Mouse (Mus musculus) inflammation-experienced regulatory T-cells, adult 6 months (primary cell): ENCODE results near the gene 4930432M17Rik. TPM values are rescaled to one million over a fixed set of nuclear protein-coding genes. Genes with fewer than 3 reads are reported as not detected.

Source experiments
- ATAC-seq: one replicate; pipeline ENCODE4 v1.8.0; 2017
- polyA plus RNA-seq, 3 experiments: library from polyadenylated mRNA; unstranded; fragments of 100-300 nt; shearing (Covaris generic); gene quantifications; one replicate each; pipeline ENCODE4 v1.2.1; 2017

4930432M17Rik gene
- polyA plus RNA-seq, 3 experiments from 2014 or later, result not detected

DNA sequence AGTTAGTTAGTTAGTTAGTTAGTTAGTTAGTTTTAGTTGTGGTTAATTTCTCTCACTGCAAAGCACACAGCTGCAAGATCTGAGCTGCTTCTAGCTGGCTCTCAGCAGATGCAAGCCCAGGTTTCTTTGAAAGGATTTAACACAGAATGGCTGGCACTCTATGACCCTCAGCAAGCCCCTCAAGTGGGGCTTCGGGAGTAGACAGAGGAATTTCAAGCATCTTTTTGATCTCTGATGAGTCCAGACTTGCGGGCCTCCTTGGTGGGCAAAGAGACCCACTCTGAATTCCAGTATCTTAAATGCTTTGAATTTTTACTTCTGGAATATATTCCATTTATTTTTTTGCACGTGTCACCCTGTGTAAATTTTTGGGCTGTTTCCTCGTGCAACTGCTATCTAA lies 8.4 kb downstream of the 4930432M17Rik start:
- ATAC-seq, result no peak

GRCm38 (mm10) chr3:121679443-121679842 lies 8.9 kb downstream of the 4930432M17Rik start:
- no peak for ATAC-seq

DNA sequence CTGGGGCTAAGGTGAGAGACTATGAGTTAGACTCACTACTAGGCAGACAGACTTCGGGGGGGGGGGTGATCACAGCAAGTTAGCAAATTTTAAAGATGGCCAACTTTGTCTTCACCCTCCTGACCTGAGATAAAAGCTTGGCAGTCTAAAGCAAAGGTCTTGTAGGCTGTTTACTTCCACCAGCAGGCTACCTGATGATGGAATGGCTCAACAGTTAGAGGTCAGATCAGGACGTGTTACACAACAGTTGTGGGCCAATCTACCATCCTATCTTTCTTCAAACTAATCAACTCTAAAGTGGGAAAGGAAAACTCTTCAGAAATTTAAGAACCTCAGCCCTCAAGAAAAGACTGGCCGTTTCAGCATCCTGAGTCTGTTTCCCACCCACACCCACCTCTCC lies 9.6 kb downstream of the 4930432M17Rik start:
- no peak for ATAC-seq

DNA sequence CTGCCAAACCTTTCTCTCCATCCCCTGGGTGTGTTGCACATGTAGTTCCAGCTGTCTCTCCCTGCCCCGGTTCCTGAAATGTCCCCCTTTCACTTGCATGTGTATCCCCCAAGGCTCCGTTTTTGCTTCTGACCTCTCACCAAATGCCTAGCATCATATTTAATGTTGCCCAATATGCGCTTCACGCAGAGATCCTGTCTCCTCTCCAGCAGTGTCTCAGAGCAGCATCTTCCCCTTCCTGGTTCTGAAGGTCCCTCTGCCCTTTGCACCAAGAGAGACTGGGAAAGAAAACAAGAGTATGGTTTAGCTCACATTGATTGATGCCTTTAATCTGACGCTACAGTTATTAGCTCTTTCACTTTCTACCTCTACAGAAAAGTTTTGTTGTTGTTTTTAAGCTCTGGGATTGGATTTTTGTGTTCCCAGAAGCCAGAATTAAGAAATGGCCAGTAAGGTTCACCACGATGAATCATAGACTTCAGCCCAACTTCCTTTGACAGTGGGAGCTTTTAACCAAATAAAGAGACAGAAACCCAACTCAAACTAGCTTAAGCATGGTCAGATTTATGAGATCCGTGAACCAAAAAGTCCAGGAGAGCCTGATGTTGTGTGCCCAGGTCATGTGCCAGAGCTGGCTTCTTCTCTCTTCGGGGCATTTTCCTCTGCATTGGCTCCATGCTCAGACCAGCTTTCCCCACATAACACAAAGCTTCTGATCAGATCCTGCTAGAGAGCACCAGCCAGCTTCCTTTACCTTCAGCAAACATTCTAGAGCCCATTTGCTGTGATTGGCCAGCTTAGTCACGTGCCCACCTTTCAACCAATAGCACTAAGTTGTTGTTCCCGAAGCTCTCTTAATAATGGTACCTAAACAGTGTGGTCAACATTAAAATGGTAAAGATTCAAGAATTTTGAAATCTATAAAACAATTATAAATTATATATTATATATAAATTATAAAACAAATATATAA lies 12.2 kb downstream of the 4930432M17Rik start:
- ATAC-seq, result no peak

- no peak for ATAC-seq
Observed at GRCm38 (mm10) chr3:121684552-121684951, 14.0 kb downstream of the 4930432M17Rik start.

DNA sequence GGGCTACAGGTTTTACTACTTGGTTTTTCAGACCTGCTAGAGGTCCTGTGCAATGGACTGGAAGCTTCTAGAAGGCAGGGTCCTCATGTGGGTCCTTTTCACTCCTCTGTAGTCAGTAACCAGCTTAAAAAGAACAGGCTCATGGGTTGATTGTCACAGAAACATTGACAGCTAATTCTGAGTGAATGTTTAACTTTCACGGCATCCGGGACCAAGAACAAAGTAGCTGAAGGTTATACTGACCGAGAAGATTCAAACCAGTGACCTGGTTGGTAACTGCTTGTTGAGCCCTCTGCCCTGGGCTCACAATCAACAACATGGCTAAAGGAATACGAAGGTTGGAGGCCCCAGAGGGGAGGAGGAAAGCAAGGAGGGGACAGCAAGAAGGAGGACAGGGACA lies 14.4 kb downstream of the 4930432M17Rik start:
- ATAC-seq, result no peak

DNA sequence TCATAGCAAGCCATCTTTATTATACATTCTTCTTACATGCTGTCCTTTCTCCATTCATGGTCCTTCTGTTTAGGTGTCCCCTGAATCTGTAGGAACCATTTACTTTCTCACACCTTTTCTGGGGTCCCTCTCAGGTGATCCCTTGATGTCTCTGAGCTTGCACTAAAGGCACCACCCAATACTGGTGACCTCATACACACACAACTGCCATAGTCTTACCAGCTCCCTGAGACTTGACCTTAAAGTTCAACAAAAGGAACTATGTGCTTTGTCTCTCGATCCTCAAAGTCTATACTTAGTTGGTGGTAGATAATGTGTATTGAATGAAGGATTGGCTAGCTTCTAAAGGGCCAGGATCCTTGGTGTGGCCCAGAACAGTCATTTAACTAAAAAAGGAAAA lies 15.4 kb downstream of the 4930432M17Rik start:
- ATAC-seq, result no peak

DNA sequence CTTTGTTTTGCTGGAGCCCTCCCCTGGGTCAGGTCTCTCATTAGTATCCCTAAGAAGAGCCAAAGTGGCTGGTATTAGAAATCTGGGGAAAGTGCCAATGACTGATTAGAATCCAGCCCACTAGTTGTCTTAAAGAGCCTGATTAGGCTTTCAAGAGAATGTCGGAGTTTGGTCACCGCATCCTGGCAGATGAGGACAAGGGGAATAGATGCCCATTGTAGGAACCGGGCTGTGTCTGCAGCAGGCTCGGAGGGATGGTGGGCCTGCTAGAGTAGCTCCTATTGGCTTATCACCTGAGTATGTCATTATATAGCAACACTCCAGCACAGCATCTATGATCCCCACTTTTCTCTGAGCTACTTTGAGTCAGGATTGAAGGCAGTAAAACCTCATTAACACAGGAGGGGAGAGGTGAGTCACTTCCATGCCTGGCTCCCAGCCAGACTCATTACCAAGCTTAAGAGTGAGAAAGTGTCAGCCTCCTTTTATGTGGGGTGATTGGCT lies 15.9 kb downstream of the 4930432M17Rik start:
- no peak for ATAC-seq

DNA sequence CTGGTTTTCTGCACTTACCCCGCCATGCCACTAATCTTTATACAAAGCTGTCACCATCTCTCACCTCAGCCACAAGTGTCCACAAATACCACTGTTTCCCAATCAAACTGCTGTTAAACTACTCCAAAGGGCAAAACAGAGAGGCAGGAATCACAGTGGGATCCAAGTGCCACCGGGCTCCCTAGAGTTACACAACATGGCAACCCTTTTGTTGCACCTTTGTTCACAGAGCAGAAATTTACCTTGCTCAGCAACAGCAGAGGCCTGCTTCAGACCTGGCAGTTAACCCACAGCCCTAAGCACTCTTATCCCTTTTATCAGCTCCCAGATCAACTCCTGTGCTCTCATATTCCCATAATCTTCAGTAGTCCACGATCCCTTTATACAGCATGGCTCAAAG lies 17.2 kb downstream of the 4930432M17Rik start:
- no peak for ATAC-seq

- no peak for ATAC-seq
Observed at GRCm38 (mm10) chr3:121689029-121689428, 18.5 kb downstream of the 4930432M17Rik start.

DNA sequence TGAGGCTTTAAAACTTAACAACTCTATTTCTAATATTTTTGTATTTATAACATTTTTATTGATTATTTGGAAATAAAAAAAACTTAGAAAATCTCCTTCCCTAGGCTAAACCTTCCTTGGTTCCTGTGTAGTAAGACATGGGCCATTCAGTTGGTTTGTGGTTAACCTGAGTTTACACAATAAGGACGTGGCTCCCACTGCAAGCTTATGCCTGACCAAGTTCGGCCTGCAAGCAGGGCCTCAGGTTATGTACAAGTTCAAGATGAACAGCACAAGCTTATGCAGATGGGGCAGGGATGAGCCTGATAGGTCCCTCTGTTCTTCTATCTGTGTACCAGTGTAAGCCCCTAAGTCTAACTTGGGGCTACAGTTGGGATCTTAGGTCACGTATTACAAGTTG lies 19.1 kb downstream of the 4930432M17Rik start:
- ATAC-seq, result no peak

DNA sequence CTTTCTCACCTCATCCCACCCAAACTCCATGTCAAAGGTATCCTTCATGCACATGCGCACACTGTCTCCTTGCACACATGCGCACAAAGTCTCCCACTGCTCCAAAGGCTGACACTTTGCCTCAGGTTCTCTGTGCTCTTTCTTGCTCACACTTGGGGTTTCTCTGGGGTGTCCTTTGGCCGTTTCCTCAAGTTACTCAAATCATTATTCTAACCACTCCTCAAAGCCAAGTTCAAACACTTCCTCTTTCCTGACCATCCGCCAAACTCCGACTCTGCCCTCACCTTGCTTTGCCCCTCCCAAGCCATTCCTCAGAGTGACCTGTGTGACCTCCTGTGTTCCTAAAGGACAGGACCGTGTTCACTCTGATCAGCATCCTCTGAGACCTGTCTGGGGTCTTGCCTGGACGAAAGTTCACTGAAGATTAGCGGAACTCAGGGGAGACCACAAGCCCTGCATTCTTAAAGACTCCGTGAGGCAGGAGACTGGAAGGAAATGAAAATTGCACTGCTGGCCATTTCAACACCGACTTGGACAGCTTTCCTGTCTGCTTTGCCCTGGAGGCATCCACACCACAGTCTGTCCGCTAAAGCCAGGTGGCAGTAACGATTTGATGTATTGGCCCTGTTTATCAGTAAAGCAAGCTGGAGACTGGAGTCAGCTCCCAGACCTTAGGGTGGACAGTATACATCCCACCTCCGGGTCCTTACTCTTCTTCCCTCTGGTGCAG lies 22.6 kb downstream of the 4930432M17Rik start:
- ATAC-seq, result no peak

DNA sequence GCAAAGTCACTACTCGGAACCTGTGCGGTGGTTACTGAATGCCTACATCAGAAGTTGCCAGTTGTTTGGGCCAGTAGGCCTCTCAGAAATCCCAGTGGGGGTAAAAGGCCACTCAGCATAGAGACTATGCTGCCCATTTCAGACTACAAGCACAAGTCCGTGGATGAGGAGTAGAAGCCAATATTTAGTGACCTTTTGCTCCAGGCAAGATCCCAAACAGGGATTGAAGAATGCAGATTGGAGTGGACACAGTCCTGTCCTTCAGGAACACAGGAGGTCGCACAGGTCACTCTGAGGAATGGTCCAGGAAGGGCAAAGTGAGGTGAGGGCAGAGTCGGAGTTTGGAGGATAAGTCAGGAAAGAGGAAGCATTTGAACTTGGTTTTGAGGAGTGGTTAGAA lies 23.2 kb downstream of the 4930432M17Rik start:
- no peak for ATAC-seq

GRCm38 (mm10) chr3:121697169-121697568 lies 26.6 kb downstream of the 4930432M17Rik start:
- ATAC-seq, result no peak

DNA sequence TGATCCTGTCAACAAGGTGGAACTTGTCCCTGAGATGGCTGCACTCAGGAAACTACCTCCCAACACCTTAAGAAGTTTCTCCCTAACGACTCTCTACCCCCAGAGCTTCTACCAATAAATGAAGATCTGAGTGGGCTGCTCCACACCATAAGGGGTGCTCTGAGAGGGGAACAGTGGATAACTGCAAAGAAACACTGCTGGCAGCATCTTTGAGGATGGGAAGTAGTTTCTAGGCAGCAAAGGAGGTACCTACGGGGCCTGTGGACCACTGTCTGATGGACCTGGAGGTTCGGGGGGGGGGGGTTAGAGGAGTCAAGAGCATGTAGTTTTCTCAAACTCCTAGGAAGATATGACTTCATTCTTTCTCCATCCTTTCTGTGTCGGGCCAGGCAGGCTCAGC lies 28.8 kb downstream of the 4930432M17Rik start:
- ATAC-seq, result no peak

DNA sequence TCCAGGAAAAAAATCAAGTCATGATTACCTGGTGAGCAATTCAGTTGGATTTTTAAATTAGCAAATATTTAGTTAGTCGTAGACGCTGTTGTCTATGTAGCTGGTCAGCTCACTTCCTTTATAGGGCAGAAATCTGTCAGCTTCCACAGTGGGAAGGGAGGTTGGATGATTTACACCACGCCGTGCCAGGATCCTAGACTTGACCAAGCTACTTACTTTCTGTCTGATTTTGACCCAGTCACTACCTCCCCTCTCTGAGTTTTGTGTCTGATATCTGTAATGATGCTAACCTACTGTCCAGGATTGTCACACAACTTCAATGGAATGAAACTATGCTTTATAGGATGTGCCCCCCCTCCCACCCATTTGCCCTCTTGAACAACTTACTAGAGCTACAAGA lies 29.3 kb downstream of the 4930432M17Rik start:
- ATAC-seq, result no peak

GRCm38 (mm10) chr3:121700364-121700952 lies 29.9 kb downstream of the 4930432M17Rik start:
- ATAC-seq, result no peak

DNA sequence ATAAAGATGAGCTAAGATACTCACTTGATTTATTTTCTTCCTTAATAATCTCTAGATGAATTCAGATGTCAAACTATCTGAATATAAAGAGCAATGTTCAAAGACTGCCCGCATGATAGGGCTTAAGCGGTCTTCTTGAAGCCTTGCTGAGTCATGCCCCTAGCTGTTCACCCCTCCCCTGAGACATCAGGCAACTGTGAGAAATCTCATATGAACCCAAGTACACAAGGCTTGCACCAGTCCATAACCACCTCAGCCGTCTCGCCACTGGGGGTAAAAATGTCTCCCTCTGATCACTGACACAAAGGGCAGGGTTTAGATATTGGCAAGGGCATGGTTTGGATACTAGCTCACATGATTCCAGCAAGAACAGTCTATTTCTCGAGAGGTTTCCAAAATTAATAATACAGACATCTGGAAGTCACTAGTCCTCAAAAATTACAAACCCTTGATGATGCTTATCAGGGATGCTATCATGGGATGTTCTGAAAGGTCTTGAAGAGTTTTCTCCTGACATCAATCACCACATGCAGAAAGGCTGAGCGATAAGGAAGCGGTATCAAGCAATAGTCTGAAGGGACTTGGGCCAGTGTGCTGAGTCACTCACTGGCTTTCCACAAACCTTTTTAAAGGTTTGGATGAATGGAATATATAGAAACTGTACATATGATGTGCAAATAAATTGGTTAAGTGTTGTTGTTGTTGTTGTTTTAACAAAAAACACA lies 32.8 kb downstream of the 4930432M17Rik start:
- ATAC-seq, result no peak

GRCm38 (mm10) chr3:121703880-121704243 lies 33.3 kb downstream of the 4930432M17Rik start:
- ATAC-seq, result no peak

- no peak for ATAC-seq
Observed at GRCm38 (mm10) chr3:121706087-121706486, 35.5 kb downstream of the 4930432M17Rik start.

GRCm38 (mm10) chr3:121707106-121707505 lies 36.5 kb downstream of the 4930432M17Rik start:
- ATAC-seq, result no peak

DNA sequence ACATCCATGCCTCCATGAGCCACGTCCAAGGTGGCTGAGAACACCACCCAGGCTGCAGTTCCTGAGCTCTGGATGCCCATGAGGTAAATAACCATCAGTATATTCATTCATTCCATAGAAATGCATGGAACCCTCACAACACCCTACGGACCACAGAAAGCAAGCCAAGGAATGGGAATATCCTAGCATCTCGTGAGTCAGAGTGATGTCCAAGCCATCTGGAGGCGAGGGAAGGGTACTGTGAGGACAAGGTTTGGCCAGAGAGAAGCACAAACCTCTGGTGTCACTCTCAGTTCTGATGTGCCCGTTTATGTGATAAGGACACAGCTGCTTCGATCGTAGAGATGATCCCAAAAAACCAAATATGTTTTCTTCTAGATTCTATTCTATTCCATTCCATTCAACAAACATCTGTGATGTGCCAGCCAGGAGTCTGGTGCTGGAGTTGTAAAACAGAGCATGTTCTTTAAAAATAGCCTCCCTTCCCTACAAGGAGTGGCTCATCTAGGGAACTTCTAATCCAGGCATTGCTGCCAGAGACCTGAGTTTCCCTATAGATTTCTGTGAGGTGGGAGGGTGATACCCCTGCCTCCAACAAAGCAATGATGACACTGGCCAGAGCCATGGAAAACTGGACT lies 40.5 kb downstream of the 4930432M17Rik start:
- no peak for ATAC-seq
